Mouse (Mus musculus) bone marrow, adult 2 months (tissue): ENCODE measurements at regions not wholly inside any gene's neighbourhood (a gene's known extent, or its start where the extent isn't known, plus 50 kb on each side); places are given as distances from the start of the nearest gene placed in this dataset.

Experiments
- CTCF ChIP-seq: fragments of 200-500 bp; IDR thresholded peaks from 2 replicates; pipeline ENCODE4 v1.5.1; 2011; ENCODE audit warnings: low read length, control low read depth; ENCODE audit not compliant: control insufficient read depth, insufficient read depth
- POLR2A ChIP-seq: fragments of 200-500 bp; IDR thresholded peaks from 2 replicates; pipeline ENCODE4 v1.6.1; 2011; ENCODE audit warnings: low read depth, mild to moderate bottlenecking, control low read depth, low read length, borderline replicate concordance; ENCODE audit not compliant: control insufficient read depth

DNA sequence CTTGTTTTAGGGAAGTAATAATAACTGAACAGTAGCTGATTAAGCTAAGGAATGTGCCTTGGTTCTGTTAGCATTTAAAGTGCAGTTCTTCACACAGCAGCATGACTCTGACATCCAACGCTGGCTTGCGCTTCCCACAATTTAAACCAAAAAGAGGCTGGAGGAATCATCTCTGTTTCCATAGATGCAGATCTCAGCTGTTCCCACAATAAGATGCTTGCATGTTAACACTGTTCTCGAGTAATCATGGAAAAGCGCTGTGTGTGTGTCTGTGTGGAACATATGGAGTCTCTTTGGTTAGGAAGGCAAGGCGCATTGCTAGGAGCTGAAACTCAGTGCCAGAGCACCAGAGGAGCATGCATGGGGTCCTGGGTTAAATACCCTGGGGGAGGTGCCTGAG lies 56.7 kb upstream of the Nudt7 start:
- TF ChIP-seq CTCF, result no peak
- TF ChIP-seq POLR2A, result no peak
